Mouse (Mus musculus): ENCODE data around the gene Jph3. TPM values are rescaled to one million over a fixed set of nuclear protein-coding genes. Genes with fewer than 3 reads are reported as not detected.

Jph3 gene
- polyA plus RNA-seq (2015; fragmentation: Nextera tagmentation; extraction: Ambion mirVana) = 2.0 and 2.4 TPM in 2 replicates

GRCm38 (mm10) chr8:121729323-121729722 is at the start of gene Jph3:
Gene Jph3 (plus strand): TSS chr8:121729623.
- Histone ChIP-seq H3K4me3 (peak within 1 kb of the TSS; percentile 59), H3K4me2 (peak within 1 kb of the TSS; percentile 87), H3K4me1 (peaks cover 18% of the 10 kb centered on the region), H3K36me3 (no peaks in the 10 kb centered on the region), H3K27ac (no peak within 1 kb of the TSS), H3K9me3 (no peaks in the 10 kb centered on the region; the same call in 1 of the 2 replicates), H3K9ac (peak within 1 kb of the TSS; percentile 46; the same call in 1 of the 2 replicates), H3K27me3 (peaks cover 81% of the 10 kb centered on the region)
- WGBS = 9% methylated on average over 12 of the region's 12 CpGs
- no peak for ATAC-seq (ENCODE audit: insufficient number of reproducible peaks, insufficient read depth, low FRiP score, low TSS enrichment, low read depth)

- H3K36me3 ChIP-seq = no peaks in the 10 kb centered on the region
- no peak overlapping the region for H3K4me3 ChIP-seq
- no peak overlapping the region for H3K9ac ChIP-seq
- no peaks in the 10 kb centered on the region for H3K27me3 ChIP-seq
- 84% methylated on average over 4 of the region's 4 CpGs for WGBS
- H3K4me1 ChIP-seq = peaks cover 2% of the 10 kb centered on the region; the same call in 1 of the 2 replicates
- no peaks in the 10 kb centered on the region for H3K9me3 ChIP-seq
- H3K4me2 ChIP-seq = no peak overlapping the region
- no peak overlapping the region for H3K27ac ChIP-seq
- no peak for ATAC-seq (ENCODE audit: insufficient number of reproducible peaks, insufficient read depth, low FRiP score, low TSS enrichment, low read depth)
These were observed 48.5 kb upstream of the Jph3 start for GRCm38 (mm10) chr8:121680896-121681295.

GRCm38 (mm10) chr8:121681457-121681856 is 48.0 kb upstream of the Jph3 start:
- Histone ChIP-seq H3K4me1 (0 out of 2 replicates have a peak, but pooled peaks cover 2% of the 10 kb centered on the region), H3K36me3 (no peaks in the 10 kb centered on the region), H3K4me3 (no peak overlapping the region), H3K4me2 (no peak overlapping the region), H3K27me3 (no peaks in the 10 kb centered on the region), H3K9ac (no peak overlapping the region), H3K9me3 (no peaks in the 10 kb centered on the region), H3K27ac (no peak overlapping the region)
- ATAC-seq (ENCODE audit: insufficient number of reproducible peaks, insufficient read depth, low FRiP score, low TSS enrichment, low read depth) = no peak
- 54% methylated on average over 10 of the region's 10 CpGs for WGBS

GRCm38 (mm10) chr8:121683083-121683832 is 46.2 kb upstream of the Jph3 start:
- no peak overlapping the region for H3K4me2 ChIP-seq

GRCm38 (mm10) chr8:121685419-121685818 is 44.0 kb upstream of the Jph3 start:
- 17% methylated on average over 4 of the region's 4 CpGs for WGBS
- H3K36me3 ChIP-seq = no peaks in the 10 kb centered on the region
- no peaks in the 10 kb centered on the region for H3K27me3 ChIP-seq
- no peaks in the 10 kb centered on the region for H3K9me3 ChIP-seq
- no peak overlapping the region for H3K4me3 ChIP-seq
- peaks cover 12% of the 10 kb centered on the region for H3K4me1 ChIP-seq
- no peak for ATAC-seq (ENCODE audit: insufficient number of reproducible peaks, insufficient read depth, low FRiP score, low TSS enrichment, low read depth)
- no peak overlapping the region for H3K4me2 ChIP-seq
- H3K27ac ChIP-seq = no peak overlapping the region
- no peak overlapping the region for H3K9ac ChIP-seq

More at GRCm38 (mm10) chr8:121683083-121683832, 46.2 kb upstream of the Jph3 start:
- WGBS = 59% methylated on average over 10 of the region's 10 CpGs
- no peak overlapping the region for H3K9ac ChIP-seq
- no peaks in the 10 kb centered on the region for H3K36me3 ChIP-seq
- no peaks in the 10 kb centered on the region for H3K9me3 ChIP-seq
- no peaks in the 10 kb centered on the region for H3K27me3 ChIP-seq
- H3K27ac ChIP-seq = no peak overlapping the region
- H3K4me3 ChIP-seq = no peak overlapping the region
- ATAC-seq (ENCODE audit: insufficient number of reproducible peaks, insufficient read depth, low FRiP score, low TSS enrichment, low read depth) = no peak
- peaks cover 11% of the 10 kb centered on the region for H3K4me1 ChIP-seq

- Histone ChIP-seq H3K4me3 (no peak overlapping the region), H3K4me2 (no peak overlapping the region), H3K36me3 (no peaks in the 10 kb centered on the region), H3K4me1 (peaks cover 12% of the 10 kb centered on the region), H3K27ac (no peak overlapping the region), H3K9me3 (no peaks in the 10 kb centered on the region), H3K9ac (0 out of 2 replicates have a peak overlapping the region, but pooled peaks have one; percentile 27), H3K27me3 (no peaks in the 10 kb centered on the region)
- 51% methylated on average over 14 of the region's 14 CpGs for WGBS
- ATAC-seq (ENCODE audit: insufficient number of reproducible peaks, insufficient read depth, low FRiP score, low TSS enrichment, low read depth) = no peak
These were observed 41.8 kb upstream of the Jph3 start for GRCm38 (mm10) chr8:121687455-121688161.

GRCm38 (mm10) chr8:121688496-121688895 is 40.9 kb upstream of the Jph3 start:
- Histone ChIP-seq H3K4me2 (no peak overlapping the region), H3K27ac (no peak overlapping the region), H3K9me3 (no peaks in the 10 kb centered on the region), H3K4me3 (no peak overlapping the region), H3K4me1 (peaks cover 10% of the 10 kb centered on the region), H3K36me3 (no peaks in the 10 kb centered on the region), H3K27me3 (no peaks in the 10 kb centered on the region), H3K9ac (no peak overlapping the region)
- no peak for ATAC-seq (ENCODE audit: insufficient number of reproducible peaks, insufficient read depth, low FRiP score, low TSS enrichment, low read depth)
- WGBS = 35% methylated on average over 5 of the region's 5 CpGs

- no peak for ATAC-seq (ENCODE audit: insufficient number of reproducible peaks, insufficient read depth, low FRiP score, low TSS enrichment, low read depth)
- Histone ChIP-seq H3K9me3 (no peaks in the 10 kb centered on the region), H3K36me3 (no peaks in the 10 kb centered on the region), H3K4me3 (no peak overlapping the region), H3K4me2 (no peak overlapping the region), H3K27ac (no peak overlapping the region), H3K9ac (no peak overlapping the region), H3K4me1 (peaks cover 18% of the 10 kb centered on the region), H3K27me3 (no peaks in the 10 kb centered on the region)
- WGBS = 58% methylated on average over 4 of the region's 4 CpGs
These were observed 35.0 kb upstream of the Jph3 start for GRCm38 (mm10) chr8:121694453-121694852.

- ATAC-seq (ENCODE audit: insufficient number of reproducible peaks, insufficient read depth, low FRiP score, low TSS enrichment, low read depth) = no peak
- H3K4me3 ChIP-seq = no peak overlapping the region
- H3K4me1 ChIP-seq = peaks cover 18% of the 10 kb centered on the region
- no peak overlapping the region for H3K9ac ChIP-seq
- 83% methylated on average over 6 of the region's 6 CpGs for WGBS
- no peak overlapping the region for H3K27ac ChIP-seq
- H3K36me3 ChIP-seq = no peaks in the 10 kb centered on the region
- no peak overlapping the region for H3K4me2 ChIP-seq
- H3K27me3 ChIP-seq = no peaks in the 10 kb centered on the region
- no peaks in the 10 kb centered on the region for H3K9me3 ChIP-seq
These were observed 33.7 kb upstream of the Jph3 start for GRCm38 (mm10) chr8:121695585-121696184.

GRCm38 (mm10) chr8:121697735-121698614 is 31.4 kb upstream of the Jph3 start:
- no peaks in the 10 kb centered on the region for H3K9me3 ChIP-seq
- ATAC-seq (ENCODE audit: insufficient number of reproducible peaks, insufficient read depth, low FRiP score, low TSS enrichment, low read depth) = no peak
- H3K4me2 ChIP-seq = peak overlapping the region; percentile 52
- H3K27me3 ChIP-seq = no peaks in the 10 kb centered on the region
- H3K9ac ChIP-seq = peak overlapping the region; percentile 36; the same call in 1 of the 2 replicates
- peaks cover 18% of the 10 kb centered on the region for H3K4me1 ChIP-seq
- no peaks in the 10 kb centered on the region for H3K36me3 ChIP-seq
- H3K27ac ChIP-seq = no peak overlapping the region
- 3% methylated on average over 17 of the region's 17 CpGs for WGBS
- peak overlapping the region; percentile 25 for H3K4me3 ChIP-seq

- no peak for ATAC-seq (ENCODE audit: insufficient number of reproducible peaks, insufficient read depth, low FRiP score, low TSS enrichment, low read depth)
- H3K4me2 ChIP-seq = peak overlapping the region; percentile 52
- H3K9me3 ChIP-seq = no peaks in the 10 kb centered on the region
- H3K9ac ChIP-seq = peak overlapping the region; percentile 36; the same call in 1 of the 2 replicates
- 9% methylated on average over 9 of the region's 9 CpGs for WGBS
- no peaks in the 10 kb centered on the region for H3K27me3 ChIP-seq
- peaks cover 17% of the 10 kb centered on the region for H3K4me1 ChIP-seq
- H3K36me3 ChIP-seq = no peaks in the 10 kb centered on the region
- H3K27ac ChIP-seq = no peak overlapping the region
- H3K4me3 ChIP-seq = peak overlapping the region; percentile 25
These were observed 30.8 kb upstream of the Jph3 start for GRCm38 (mm10) chr8:121698615-121699101.

Data from embryonic facial prominence, embryonic 13.5 days (tissue).